Mouse (Mus musculus) MEL (cell line): ENCODE data around the gene Ppp1r12a.

Experiments used
- EP300 ChIP-seq, 2 experiments: IDR thresholded peaks; 2 replicates each; pipeline ENCODE4 v1.6.1; 2011; ENCODE audit warnings: improper control_type of control experiment in 2 of 2, low read length in 2 of 2, low read depth in 1 of 2, mild to moderate bottlenecking in 1 of 2
- POLR2AphosphoS2 ChIP-seq: IDR thresholded peaks from 2 replicates; pipeline ENCODE4 v1.6.1; 2011; ENCODE audit warnings: low read length, improper control_type of control experiment
- RAD21 ChIP-seq: IDR thresholded peaks from 2 replicates; pipeline ENCODE4 v1.6.1; 2011; ENCODE audit warnings: mild to moderate bottlenecking, low read depth, low read length, improper control_type of control experiment
- TCF12 ChIP-seq: IDR thresholded peaks from 2 replicates; pipeline ENCODE4 v1.6.1; 2014; ENCODE audit warnings: low read depth, mild to moderate bottlenecking, inconsistent platforms, low read length, improper control_type of control experiment, moderate library complexity
- ZNF384 ChIP-seq: IDR thresholded peaks from 2 replicates; pipeline ENCODE4 v1.6.1; 2012; ENCODE audit warnings: low read depth, mild to moderate bottlenecking, inconsistent platforms, low read length, improper control_type of control experiment

DNA sequence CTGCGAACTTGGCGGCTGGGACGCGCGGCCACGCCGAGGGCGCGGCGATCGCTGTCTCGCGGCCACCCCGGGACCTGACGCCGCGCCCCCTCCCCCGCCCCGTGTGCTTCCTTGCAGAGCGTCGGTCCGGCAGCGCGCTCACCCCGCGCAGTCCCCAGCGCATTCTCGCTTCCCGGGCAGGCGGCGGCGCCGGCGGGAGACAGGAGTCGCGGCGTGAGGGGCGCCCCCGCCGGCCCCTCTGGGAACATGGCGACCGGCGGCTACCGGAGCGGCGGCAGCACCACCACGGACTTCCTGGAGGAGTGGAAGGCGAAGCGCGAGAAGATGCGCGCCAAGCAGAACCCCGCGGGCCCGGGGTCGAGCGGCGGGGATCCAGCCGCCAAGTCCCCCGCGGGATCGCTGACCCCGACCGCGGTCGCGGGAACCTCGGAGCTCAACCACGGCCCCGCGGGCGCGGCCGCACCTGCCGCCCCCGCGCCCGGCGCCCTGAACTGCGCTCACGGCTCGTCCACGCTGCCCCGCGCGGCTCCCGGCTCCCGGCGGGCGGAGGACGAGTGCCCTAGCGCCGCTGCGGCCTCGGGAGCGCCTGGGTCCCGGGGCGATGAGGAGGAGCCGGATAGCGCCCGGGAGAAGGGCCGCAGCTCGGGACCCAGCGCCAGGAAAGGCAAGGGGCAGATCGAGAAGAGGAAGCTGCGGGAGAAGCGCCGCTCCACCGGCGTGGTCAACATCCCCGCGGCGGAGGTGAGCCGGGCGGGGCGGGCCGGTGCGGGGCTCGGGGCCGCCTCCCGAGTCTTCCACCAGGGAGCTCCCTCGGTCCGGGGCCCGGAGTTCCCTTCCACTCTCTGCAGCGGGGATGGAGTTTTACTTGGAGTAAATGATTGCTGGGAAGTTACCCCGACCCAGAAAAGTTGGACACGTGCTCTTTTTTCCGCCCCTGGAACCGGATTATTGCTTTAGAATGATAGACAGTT is 170.9 kb downstream of the Ppp1r12a start:
- TF ChIP-seq POLR2AphosphoS2: no peak
- no peak for TF ChIP-seq TCF12
- TF ChIP-seq RAD21: no peak; the same call in 1 of the 2 replicates
- no peak for TF ChIP-seq ZNF384
- TF ChIP-seq EP300 (IDR thresholded peaks at IDR 0.05; ENCODE audit: low read depth in 1 of 2, low read length in 2 of 2): no peak
